Mouse (Mus musculus): ENCODE measurements around the gene Card6. TPM values are rescaled to one million over a fixed set of nuclear protein-coding genes. Genes with fewer than 3 reads are reported as not detected.
A peak's percentile ranks its signal among the peaks of the same experiment; 100 is the strongest.
"Not testable (repeated sequence)": the region's sequence is repeated elsewhere in the genome, so short reads cannot be mapped to it uniquely, and the experiment has no call there.

The Card6 gene
- total RNA-seq, 2 experiments from 2014 or later, result 1.4 to 1.8 TPM

- DNase-seq, result no peak
- intact Hi-C loops (cut with DNase I; ENCODE audit: low total_unique reads), result no loop called here
Observed at GRCm38 (mm10) chr15:5133301-5133700, 25.0 kb upstream of the Card6 start.

GRCm38 (mm10) chr15:5130887-5131668 lies 22.7 kb upstream of the Card6 start:
- DNase-seq; intact Hi-C loops (cut with DNase I; ENCODE audit: low total_unique reads): not testable (repeated sequence)

- DNase-seq, result no peak
- intact Hi-C loops (cut with DNase I; ENCODE audit: low total_unique reads), result no loop called here
Observed at GRCm38 (mm10) chr15:5129111-5129805, 20.9 kb upstream of the Card6 start.

- intact Hi-C loops (cut with DNase I; ENCODE audit: low total_unique reads), result no loop called here
- no peak for DNase-seq
Observed at GRCm38 (mm10) chr15:5128176-5128940, 20.0 kb upstream of the Card6 start.

GRCm38 (mm10) chr15:5127487-5127886 lies 19.1 kb upstream of the Card6 start:
- intact Hi-C loops (cut with DNase I; ENCODE audit: low total_unique reads), result no loop called here
- DNase-seq, result no peak

GRCm38 (mm10) chr15:5126456-5126855 lies 18.1 kb upstream of the Card6 start:
- DNase-seq, result no peak
- intact Hi-C loops (cut with DNase I; ENCODE audit: low total_unique reads), result no loop called here

- intact Hi-C loops (cut with DNase I; ENCODE audit: low total_unique reads), result no loop called here
Observed at GRCm38 (mm10) chr15:5121535-5122313, 13.4 kb upstream of the Card6 start.

GRCm38 (mm10) chr15:5119707-5120106 lies 11.4 kb upstream of the Card6 start:
- DNase-seq, result no peak

More at GRCm38 (mm10) chr15:5121535-5122313, 13.4 kb upstream of the Card6 start:
- no peak for DNase-seq

GRCm38 (mm10) chr15:5119192-5119591 lies 10.9 kb upstream of the Card6 start:
- intact Hi-C loops (cut with DNase I; ENCODE audit: low total_unique reads), result loop anchor here (10.0 kb wide), 1 partner anchor 66 kb away; the partner anchor contains the start of gene Ttc33
- no peak for DNase-seq

More at GRCm38 (mm10) chr15:5119707-5120106, 11.4 kb upstream of the Card6 start:
- intact Hi-C loops (cut with DNase I; ENCODE audit: low total_unique reads), result loop anchor here (10.0 kb wide), 1 partner anchor 65 kb away; the partner anchor contains the start of gene Ttc33

GRCm38 (mm10) chr15:5118626-5119025 lies 10.3 kb upstream of the Card6 start:
- no peak for DNase-seq
- intact Hi-C loops (cut with DNase I; ENCODE audit: low total_unique reads), result loop anchor here (10.0 kb wide), 1 partner anchor 66 kb away; the partner anchor contains the start of gene Ttc33

- intact Hi-C loops (cut with DNase I; ENCODE audit: low total_unique reads), result loop anchor here (10.0 kb wide), 1 partner anchor 68 kb away; the partner anchor contains the start of gene Ttc33
- DNase-seq, result no peak
Observed at GRCm38 (mm10) chr15:5117031-5117601, 8.8 kb upstream of the Card6 start.

GRCm38 (mm10) chr15:5116270-5117030 lies 8.1 kb upstream of the Card6 start, which contains the start of gene Rpl37:
Gene Rpl37 (plus strand): TSS chr15:5116645.
- intact Hi-C loops (cut with DNase I; ENCODE audit: low total_unique reads), result loop anchor here (10.0 kb wide), 1 partner anchor 68 kb away; the partner anchor contains the start of gene Ttc33
- peak; percentile 99 for DNase-seq

- intact Hi-C loops (cut with DNase I; ENCODE audit: low total_unique reads), result loop anchor here (10.0 kb wide), 1 partner anchor 70 kb away; the partner anchor contains the start of gene Ttc33
- DNase-seq, result no peak
Observed at GRCm38 (mm10) chr15:5115173-5115572, 6.8 kb upstream of the Card6 start.

- intact Hi-C loops (cut with DNase I; ENCODE audit: low total_unique reads), result loop anchor here (10.0 kb wide), 1 partner anchor 72 kb away; the partner anchor contains the start of gene Ttc33
- no peak for DNase-seq
Observed at GRCm38 (mm10) chr15:5112651-5113050, 4.3 kb upstream of the Card6 start.

GRCm38 (mm10) chr15:5108655-5109040 lies 309 bp upstream of the Card6 start:
- no peak for DNase-seq
- intact Hi-C loops (cut with DNase I; ENCODE audit: low total_unique reads), result no loop called here

GRCm38 (mm10) chr15:5106293-5106692 lies 2.0 kb downstream of the Card6 start:
- intact Hi-C loops (cut with DNase I; ENCODE audit: low total_unique reads), result no loop called here
- no peak for DNase-seq

GRCm38 (mm10) chr15:5105891-5106290 lies 2.4 kb downstream of the Card6 start:
- DNase-seq, result no peak
- intact Hi-C loops (cut with DNase I; ENCODE audit: low total_unique reads), result no loop called here

GRCm38 (mm10) chr15:5102312-5102711 lies 6.0 kb downstream of the Card6 start:
- DNase-seq, result no peak
- intact Hi-C loops (cut with DNase I; ENCODE audit: low total_unique reads), result no loop called here

Measured in gastrocnemius, postnatal 14 days (tissue).